Mouse (Mus musculus) 3T3-L1 (cell line): ENCODE data around the gene Mpi.

ENCODE experiments used
- DNase-seq: peaks from one replicate; pipeline ENCODE4 v3.0.0-alpha.2; 2015; ENCODE audit warnings: low read depth, low spot score

Mpi gene

GRCm38 (mm10) chr9:57523754-57524153 is 28.8 kb downstream of the Mpi start:
- peak; percentile 84 for DNase-seq

- peak; percentile 32 for DNase-seq
Measured at GRCm38 (mm10) chr9:57522861-57523246, 29.7 kb downstream of the Mpi start.

DNA sequence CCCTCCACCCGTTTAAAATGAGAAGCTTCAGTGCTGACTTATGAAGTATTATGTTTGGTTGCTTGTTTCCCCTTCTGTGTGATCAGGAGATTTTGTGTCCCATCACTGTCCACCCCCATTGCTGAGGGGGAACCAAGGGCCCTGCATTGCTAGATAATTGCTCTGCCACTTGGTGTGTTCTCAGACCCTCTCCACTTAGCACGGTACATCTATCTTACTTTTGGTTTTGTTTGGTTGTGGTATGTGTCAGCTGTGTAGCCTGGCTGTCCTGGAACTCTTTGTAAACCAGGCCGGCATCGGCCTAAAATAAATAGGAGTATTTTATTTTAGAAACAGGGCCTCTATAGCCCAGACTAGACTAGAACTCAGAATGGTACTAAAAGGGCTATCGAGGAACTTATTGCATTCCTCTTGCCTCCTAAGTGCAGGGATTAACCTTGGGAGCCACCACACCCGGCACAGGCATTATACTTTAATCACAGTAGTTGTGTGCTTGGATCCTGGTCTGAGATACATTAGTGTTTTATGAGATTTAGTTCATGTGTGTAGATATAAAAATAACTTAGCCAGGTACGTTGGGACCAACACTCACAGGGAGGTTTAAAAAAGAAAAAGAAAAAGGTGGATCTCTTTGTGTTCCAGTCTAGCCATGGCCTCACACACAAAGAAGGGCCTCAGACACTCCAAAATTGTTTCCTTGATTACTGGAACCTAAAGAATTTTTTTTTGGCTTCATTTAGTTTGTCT is 30.3 kb downstream of the Mpi start:
- peak; percentile 39 for DNase-seq

DNA sequence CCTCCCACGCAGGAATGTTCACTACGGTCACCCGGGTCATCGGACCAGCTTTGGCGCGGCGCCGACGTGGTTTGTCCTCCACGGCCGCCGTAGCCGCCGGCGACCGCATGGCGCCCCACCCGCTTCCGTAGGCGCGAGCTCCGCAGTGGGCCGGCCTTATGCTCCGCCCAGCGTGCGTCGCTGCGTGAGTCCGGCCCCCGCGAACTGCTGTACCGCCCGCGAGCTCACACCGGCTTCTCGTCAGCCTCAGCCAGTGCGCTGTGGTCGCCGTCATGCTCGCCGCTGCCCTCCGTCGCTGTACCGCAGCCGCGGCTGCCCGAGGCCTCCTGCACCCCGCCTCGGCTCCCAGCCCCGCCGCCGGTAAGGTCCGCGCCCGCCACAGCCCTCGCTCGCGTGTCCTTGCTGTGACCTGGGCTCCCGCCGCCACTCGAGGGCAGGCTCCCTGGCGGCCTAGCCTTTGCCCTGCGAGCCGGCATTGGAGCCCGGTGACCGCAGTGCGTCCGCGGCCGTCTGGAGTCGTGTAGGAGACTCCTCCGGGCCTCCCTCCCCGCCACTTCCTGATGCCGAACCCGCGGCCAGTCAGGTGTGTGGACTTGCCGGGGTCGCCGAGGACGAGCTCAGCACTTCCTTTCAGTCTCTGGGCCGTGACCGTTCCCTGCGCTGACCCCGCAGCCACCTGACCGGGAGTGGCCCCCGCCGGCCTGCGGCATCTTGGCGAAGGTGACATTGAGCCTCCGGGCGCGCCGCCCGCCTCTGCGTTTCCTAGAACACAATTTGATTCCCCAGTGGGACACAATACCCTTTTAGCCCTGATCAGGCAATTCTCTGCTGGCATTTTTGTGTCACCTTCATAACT is 31.3 kb downstream of the Mpi start, which contains the start of gene Cox5a:
Cox5a (plus strand) TSS at position 219 of the 856 bp plus-strand sequence.
- peak; percentile 91 for DNase-seq

- peak; percentile 35 for DNase-seq
Measured at GRCm38 (mm10) chr9:57520375-57521055, 32.0 kb downstream of the Mpi start.

DNA sequence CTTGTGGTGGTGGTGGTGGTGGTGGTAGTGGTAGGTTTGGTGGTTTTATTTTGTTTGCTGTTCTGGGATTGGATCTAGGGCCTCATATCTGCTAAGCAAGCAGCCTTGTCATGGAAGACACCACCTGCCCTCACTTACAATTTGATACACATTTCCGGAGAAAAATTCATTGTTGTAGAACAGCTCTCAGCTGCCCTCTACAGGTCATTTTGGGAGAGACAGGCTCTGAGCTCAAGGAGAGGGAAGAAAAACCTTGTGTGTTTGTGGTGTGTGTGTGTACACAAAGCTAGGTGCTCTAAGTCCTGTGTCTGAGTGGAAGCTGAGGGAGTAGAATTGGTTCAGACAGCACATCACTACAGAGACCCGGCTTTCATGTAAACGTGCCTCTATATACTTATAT is 35.5 kb downstream of the Mpi start:
- peak; percentile 86 for DNase-seq

DNA sequence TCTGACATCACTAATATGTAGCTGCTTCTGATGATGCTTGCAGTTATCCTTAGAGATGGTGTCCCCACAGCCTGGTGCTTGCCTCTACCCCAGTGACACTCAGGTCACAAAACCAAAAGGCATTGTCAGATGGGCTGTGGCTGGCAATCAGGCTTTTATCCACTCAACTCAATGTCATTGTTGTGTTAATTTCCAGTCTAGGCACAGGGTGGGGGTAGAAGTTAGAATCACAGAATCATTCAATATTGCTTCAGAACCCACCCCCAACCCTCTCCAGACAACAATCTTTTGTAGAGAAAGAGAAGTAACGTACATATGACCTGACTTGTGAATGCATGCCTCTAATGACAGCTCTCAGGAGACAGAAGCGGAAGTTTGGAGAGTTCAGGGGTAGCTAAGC is 42.0 kb downstream of the Mpi start:
- DNase-seq = no peak

DNA sequence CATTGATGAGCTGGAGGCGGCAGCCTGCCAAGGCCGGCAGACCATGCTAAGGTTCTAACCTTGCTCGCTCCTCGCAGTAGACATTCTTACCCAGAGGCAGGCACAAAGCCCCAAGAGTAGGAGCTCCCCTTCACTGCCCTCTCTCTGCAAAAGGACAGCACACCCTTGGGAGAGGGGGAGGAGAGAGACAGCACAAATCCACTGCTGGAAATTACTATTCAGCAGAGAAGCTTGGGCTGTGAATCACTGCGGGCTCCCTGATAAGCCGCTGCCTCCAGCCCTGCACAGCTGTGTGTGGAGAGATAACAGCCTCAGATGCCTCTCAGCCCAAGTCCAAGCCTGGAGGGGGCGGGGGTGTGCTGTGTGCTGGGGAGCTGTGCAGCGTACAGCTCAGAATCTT is 46.9 kb downstream of the Mpi start:
- DNase-seq = peak; percentile 83

- DNase-seq = no peak
Measured at GRCm38 (mm10) chr9:57504891-57505290, 47.7 kb downstream of the Mpi start.

DNA sequence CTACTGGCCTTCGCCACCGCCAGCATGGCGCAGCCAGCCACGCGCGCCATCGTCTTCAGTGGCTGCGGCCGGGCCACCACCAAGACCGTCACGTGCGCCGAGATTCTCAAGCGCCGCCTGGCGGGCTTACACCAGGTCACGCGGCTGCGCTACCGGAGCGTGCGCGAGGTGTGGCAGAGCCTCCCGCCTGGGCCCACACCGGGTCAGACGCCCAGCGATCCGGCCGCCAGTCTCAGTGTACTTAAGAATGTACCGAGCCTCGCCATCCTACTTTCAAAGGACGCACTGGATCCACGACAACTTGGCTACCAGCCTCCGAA is 48.2 kb downstream of the Mpi start:
- no peak for DNase-seq

GRCm38 (mm10) chr9:57503622-57504380 is 48.8 kb downstream of the Mpi start, which contains the start of gene Rpp25:
Gene Rpp25 (plus strand): TSS chr9:57504026.
- DNase-seq = no peak

GRCm38 (mm10) chr9:57502911-57503621 is 49.5 kb downstream of the Mpi start:
- DNase-seq = no peak

- no peak for DNase-seq
Measured at GRCm38 (mm10) chr9:57501861-57502260, 50.7 kb downstream of the Mpi start.

- DNase-seq = no peak
Measured at GRCm38 (mm10) chr9:57501452-57501851, 51.1 kb downstream of the Mpi start.

- no peak for DNase-seq
Measured at GRCm38 (mm10) chr9:57498536-57498935, 54.0 kb downstream of the Mpi start.

DNA sequence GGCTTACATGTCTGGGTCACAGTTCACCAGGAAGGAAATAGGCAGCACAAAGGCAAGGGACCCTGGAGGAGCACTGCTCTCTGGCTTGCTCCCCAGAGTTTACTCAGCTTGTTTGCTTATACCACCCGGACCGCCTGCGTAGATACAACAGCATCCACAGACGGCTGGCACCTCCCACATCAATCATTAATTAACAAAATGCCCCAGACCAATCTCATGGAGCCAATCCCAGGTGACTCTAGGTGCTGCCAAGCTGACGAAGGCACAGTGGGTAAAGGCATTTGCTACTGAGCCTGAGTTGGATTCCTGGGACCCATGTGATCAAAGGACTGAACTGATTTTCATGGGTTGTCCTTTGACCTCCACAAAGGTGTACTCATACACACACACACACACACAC is 55.3 kb downstream of the Mpi start:
- no peak for DNase-seq

GRCm38 (mm10) chr9:57494970-57495369 is 57.6 kb downstream of the Mpi start:
- DNase-seq = no peak
